Mouse (Mus musculus): ENCODE measurements at regions not wholly inside any gene's neighbourhood (a gene's known extent, or its start where the extent isn't known, plus 50 kb on each side); places are given as distances from the start of the nearest gene placed in this dataset.

- no peak for DNase-seq
These were observed 86.8 kb upstream of the Rab11fip2 start for GRCm38 (mm10) chr19:60030212-60030788.

GRCm38 (mm10) chr19:60029720-60030119, 86.3 kb upstream of the Rab11fip2 start:
- DNase-seq, result no peak

GRCm38 (mm10) chr19:60015614-60016300, 72.3 kb upstream of the Rab11fip2 start:
- DNase-seq, result no peak

GRCm38 (mm10) chr19:59995557-59995956, 52.1 kb upstream of the Rab11fip2 start:
- DNase-seq, result no peak
